Mouse (Mus musculus) T-helper 2 cell (primary cell): ENCODE results near the gene Tekt1.
"Not testable (repeated sequence)": the region's sequence is repeated elsewhere in the genome, so short reads cannot be mapped to it uniquely, and the experiment has no call there.

ENCODE experiments used
- in situ Hi-C: fragments of 300-600 bp; cut with MboI, MseI; formaldehyde crosslinking; loops from one replicate; pipeline ENCODE4 v1.15.1; 2025; ENCODE audit warnings: high pct_unique_total_duplicates

Tekt1 gene

DNA sequence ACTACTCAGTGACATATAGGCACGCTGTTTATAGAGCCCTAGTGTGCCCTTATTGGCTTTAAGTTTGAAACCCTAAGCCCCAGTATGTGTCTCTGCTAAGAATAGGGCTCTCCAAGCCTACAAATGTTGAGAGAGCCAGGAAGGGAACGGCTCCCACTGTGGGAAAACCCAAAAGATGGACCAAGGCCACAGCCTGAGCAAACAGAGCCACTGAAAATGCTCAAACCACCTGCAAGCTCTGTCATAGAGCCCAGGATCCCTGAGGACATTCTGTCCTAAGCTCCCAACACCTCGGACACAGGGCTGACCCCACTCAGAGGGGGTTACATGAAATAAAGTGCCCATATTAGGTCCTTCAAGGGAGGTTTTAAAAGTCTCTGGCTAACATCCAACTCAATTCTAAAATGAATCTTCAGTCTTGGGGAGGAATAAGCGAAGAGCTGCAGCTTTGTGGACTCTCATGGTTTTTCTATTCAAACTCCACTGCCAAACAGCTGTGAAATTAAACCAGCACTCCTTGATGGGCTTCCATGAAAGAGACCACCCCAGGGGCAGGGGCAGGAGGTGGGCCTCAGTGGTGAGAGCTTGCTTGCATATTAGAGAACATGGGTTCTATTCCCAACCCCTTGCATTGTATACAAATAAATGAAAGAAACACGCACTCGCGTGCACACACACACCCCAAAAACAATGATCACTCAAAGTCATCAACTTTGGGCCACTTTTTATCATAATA lies 27.3 kb upstream of the Tekt1 start:
- in situ Hi-C loops, result no loop called here

DNA sequence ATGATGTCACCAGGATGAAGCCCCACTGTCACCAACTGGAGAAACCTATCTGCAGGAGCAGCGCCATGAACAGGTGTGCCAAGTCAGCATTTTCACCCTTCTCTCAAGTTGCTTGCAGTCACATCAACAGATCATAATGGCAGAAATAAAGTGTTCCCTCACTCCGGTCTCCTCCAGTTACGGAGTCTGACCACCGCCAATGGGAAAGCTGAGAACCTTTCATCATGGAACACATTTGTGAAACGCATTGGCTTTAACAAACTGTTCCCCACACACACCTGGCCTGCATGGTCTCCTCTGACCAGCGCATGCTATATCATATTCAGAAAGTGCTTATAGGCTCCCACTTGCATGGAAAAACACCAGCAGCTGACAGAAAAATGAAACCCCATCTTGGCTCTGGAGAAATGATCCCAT lies 25.9 kb upstream of the Tekt1 start:
- in situ Hi-C loops, result no loop called here

DNA sequence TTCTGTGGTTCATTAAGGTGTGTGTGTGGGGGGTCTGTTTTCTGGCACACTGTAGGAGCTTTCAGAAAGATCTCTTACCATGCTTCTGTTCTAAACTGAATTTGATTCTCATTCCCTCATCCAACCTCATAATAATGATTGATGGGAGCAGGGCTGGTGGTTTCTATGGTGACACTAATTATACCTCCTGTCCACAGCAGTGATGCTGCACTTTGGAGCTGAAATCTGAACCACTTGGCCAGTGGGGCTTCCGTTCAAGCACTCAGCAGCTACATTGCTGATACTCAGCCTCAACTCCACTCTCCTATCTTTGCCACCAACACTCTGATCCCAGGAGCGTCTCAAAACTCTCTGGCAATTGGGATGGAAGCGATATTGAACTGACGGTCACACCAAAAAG lies 17.1 kb upstream of the Tekt1 start:
- in situ Hi-C loops, result no loop called here

DNA sequence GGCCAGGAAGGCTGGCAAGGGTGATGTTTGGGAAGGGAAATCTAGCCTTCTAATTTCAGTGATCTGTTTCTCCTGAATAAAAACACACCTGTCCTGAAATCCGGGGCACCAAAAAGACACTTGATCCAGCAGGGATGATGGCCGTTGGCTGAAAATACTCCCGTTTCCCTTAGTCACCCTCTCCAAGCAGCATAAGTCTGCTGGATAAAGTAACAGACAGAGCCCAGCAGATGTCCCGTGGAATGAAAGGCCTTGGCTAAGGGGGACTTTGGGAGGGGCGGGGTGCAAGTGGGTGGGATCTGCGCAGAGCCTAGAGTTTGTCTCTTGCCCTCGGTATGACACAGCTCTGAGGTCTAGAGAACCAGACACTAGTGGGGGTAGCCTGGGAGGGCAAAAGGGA lies 16.0 kb upstream of the Tekt1 start:
- in situ Hi-C loops, result no loop called here

DNA sequence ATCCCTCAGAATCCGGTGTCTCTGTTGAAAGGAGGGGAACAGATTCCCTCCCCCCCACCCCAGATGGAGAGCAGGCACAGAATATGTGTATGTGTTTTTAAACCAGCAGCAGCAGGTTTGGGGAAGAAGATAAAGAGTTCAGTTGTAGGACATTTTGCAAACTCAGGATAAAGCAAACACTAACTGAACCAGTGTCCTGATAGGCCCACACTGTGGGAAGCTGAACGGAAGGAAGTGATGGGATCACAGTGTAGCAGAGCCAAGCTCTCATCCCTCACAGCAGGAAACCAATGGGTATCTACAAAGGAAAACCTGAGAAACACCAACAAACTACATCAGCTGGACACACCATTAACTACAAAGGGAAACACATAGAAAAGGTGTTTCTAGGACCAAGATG lies 14.3 kb upstream of the Tekt1 start:
- in situ Hi-C loops, result no loop called here

DNA sequence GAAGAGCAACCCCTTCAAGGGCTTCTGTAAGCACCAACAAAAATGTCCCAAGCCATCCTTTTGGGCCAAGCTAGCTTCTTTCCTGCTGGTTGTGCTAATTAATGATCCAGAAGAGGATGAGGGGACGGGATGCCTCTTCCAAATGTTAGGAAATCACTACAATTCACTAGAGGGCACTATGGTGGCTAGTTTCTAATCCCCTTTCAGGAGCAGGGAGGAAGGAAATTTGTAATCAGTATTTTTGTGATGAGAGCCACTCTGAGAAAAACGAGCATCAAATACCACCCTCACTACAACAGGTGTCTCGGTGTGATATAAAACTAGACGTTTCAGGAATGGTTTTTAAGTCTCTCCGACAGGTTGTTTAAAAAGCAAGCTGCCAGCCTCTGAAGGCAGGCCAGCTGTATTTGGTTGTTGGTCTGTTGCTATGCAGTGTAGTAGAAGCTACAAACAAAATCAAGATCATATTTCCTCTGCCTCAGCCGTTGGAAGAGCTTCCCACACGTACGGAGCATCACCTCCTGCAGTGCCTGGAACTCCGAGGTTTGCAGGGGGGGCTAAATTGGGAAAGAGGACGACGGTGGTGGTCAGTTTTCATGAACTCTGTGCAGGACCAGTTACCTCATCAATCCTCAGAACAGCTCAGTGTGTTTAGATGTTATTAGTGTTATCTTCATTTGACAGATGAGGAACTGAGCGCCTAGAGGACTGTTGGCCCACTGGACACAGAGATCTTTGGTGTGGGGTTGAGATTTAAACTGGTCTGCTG lies 7.8 kb upstream of the Tekt1 start:
- in situ Hi-C loops, result no loop called here

DNA sequence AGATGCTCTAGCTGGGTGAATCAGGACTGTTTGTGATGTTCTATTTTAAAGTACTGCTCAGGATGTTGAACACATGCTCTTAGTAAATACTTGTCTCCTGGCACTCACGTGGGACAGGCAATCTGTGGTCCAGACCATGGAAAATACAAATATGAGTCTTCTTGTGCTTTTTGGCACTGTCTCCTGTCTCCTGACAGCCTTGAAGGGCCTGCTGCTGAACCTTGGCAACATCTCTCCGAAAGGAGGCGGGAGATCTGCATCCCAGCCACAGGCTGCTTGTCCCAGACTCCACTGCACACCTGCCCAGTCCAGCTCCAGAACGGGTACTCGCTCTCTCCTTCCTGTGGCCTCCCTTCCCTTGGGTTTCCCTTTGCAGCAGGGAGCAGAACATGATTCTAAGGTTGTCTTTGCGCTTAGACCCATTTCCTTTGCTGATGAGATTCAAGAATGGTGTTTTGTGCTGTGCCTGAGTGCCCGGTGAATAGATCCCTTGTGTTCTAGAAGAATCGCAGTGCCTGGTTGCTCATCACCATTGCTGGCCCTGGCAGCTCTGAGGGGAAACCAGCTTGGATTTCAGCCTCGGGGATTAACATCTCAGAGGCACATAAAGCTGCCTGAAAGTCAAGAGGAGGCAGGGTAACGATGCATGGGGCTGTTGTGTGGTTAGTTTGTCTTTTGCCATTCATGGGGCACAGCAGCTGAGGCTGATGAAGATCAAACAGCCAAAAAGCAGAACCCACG lies 5.9 kb upstream of the Tekt1 start:
- in situ Hi-C loops, result no loop called here

DNA sequence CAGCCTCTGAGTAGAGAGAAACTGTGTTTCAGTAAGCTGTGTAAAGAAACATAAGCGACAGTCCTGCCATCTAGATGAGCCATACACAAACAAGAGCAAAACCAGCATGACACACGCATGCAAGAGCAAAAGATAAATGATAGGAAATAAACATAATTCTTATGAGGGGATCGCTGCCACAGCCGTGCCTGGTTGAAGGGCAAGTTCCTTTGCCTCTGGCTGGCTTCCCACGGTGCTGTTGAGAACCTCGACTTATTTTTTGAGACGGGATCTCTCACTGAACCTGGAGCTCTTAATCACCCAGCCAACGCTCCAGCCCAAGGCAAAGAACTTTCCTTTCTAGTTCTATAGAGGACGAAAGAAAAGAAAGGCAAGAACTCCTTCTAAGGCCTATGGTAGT lies 3.9 kb upstream of the Tekt1 start:
- in situ Hi-C loops, result no loop called here

DNA sequence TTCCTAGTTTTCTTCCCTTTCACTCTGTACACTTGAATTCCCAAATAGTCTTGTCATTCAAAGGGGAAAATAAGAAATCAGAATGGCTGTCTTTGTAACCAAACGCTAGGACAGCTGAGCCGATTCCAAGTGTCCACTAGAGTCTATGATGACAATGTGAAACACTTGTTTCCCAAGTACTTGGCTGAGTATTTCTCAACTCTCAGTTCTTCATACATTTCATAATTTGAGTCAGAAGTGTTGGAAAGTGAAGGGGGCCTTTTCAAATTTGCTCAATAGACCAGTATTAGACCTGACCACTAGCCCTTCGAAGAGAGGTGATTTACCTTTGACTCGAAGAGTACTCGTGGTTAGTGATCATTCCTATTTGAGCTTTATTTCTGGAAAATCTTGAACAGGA lies 2.3 kb upstream of the Tekt1 start:
- in situ Hi-C loops, result no loop called here

DNA sequence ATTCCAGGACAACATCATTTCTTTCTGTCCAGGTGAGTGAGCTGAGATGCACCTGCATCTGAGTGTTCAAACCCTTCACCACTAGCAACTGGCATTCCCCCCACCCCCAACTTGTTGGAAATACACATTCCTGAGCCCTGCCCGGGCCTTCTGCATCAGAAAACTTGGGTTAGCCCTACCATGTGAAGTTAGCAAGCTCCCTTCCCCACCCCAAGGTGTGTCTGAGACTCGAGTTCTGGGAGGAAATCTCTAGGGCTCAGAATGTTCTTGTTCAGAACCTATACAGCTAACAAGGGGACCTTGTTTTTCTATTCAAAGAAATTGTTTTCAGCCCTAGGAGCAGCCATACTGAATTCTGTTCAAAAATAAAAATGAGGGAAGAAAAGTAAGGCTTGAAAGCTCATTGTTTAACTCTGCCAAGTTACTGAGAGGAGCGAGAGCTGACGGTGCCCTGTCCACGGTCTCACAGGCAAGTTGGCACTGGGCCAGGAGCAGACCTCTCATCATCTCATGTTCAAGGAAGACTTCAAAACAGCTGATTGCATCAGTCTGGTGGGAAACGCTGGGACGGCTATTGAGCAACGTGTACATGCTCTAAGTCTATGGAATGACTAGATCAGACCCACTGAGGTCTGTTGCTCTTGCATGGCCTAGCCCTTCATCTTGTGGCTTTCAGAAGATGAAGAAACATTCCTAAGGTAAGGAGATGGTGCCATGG lies 1.4 kb upstream of the Tekt1 start:
- in situ Hi-C loops, result no loop called here

DNA sequence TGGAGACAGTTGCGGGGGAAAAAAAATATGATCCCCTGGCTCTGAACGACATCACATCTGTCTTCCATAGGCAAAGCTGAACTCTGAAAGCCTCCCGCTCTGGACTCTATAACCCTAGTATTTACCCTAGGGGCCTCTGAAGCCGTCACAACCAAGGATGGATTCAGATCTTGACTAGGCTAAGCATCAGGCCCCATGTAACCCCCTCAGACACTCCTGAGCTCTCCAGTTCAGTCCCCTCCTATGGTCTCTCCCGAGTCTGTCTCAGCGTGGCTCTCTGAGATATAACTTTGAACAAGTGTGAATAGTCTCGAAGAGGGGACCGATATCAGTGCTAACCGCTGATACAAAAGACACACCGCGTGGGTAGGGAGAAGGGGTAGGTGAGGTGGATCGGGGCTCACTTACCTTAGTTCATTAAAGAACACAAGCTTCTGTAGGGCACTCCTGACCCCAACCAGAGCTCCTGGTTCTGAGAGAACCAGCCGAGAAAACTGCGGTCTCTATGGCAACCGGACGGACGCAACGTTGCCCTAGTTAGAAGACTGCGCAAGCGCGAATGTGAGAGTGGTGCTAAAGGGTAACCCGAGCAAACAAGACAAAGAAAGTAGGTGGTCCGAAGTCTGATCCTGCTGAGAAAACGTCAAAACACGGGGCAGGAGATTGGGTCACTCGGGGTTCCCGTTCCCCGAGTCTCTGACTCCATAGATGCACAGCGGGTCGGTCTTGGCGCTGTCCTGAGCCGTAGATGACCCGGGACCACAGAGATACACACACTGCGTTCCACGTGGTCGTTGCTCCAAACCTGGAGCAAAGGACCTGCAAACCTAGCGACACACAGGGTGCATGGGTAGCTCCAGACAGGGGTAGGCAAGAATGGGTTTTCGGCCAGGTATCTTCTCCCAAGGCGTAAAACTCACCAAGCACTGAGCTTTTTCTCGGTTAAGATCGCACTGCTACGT lies 576 bp downstream of the Tekt1 start:
- in situ Hi-C loops, result no loop called here

DNA sequence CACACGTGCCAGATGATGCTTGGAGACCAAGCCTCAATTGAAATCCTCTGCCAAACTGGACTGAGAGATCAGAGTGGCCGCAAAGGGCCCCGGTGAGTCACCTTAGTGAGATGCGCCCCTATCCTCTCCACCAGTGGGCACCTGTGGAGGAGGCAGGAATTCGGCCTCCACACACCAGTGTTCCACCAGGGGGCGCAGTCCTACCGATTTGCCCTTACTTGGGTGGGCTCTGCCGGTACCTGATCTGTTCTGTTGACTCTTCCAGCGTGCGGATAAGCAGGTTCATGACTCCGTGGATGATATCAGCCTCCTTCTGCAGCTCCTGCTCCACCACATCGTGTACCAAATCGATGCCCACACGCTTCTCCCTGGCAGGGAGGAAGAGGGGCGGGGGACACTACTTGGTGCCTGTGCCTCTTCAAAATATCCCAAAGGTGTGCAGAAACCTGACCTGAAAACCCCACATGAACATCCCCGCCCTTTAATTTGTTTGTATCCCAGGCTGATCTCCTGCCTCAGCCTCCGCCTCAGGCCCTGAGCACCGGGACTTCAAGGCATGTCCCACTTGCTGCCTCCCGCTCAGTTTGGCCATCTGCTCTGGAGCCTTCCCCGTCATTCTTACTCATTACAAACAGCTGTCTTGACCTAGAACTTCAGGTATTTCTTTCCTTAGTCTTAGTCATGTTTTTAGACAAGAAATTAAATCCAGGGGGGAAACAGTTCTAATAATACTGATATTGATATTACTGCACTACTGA lies 7.1 kb downstream of the Tekt1 start:
- in situ Hi-C loops, result loop anchor here (5.0 kb wide), 1 partner anchor 62 kb away; no protein-coding TSS in a partner anchor

DNA sequence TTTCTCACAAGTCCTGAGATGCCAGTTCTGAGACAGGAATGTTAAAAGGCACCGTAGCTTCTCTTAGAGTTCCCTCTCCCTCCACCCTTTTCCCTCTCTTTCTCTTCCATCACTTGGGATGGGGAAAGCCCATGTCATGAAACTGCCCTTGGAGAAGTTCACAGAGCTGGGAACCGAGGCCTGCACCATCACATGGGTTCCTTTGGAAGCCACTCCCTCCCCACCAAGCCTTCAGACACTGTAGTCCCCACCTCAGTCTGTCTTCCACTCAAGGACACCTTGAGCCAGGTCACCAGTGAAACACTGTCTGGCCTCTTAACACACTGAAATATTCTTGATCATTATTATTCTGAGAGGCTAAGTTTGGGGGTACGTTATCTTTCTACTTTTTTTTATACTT lies 9.1 kb downstream of the Tekt1 start:
- in situ Hi-C loops, result no loop called here

DNA sequence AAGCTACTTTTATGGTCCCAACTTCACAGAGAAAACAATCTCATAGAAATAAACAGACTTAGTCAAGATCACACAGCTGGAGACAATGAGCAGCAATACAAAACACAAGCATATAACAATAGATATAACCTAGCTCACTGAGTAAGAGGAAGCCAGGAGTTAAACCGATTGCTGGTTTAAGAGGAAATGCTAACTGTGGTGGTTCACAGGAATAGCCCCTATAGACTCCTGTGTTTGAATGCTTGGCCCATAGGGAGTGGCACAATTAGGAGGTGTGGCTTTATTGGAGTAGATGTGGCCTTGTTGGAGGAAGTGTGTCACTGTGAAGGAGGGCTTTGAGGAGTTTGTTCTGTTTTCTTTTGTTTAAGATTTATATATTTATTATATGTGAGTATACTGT lies 10.0 kb downstream of the Tekt1 start:
- in situ Hi-C loops, result no loop called here

DNA sequence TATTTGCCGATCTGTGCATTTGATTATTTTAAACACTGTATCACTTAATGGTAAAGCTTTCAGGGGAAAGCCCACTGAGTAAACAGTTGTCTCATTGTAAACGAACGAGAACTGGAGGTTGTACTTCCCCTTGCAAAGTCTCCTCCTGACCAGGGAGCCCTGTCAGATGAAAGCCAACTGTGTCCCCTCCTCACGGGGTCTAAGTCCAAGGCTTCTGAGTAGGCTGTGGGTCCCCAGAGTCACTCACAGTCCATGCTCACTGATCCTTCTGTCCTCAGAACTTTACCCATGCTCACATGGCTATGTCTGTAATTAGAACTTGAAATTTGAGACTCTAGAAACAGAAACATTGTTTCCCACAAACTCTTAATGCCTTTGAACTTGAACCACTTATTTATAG lies 12.6 kb downstream of the Tekt1 start:
- in situ Hi-C loops, result no loop called here

DNA sequence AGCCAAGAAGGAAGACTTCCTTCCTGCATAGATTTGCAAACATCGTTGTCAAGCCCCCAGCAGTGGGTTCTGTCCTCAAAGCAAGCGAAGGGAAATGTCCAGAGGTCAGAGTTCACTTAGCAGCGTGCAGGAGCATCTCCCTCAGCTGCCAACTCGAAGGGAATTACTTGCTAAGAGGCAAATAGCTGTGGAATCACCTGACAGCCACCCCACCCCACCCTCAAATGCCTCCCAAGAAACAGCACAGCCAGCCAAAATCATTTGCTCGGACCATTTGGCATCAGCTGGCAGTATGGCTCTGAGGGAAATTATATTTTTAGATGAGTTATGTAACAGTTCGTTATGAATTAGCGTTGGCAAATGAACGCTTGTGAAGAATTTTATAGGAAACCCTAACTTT lies 13.2 kb downstream of the Tekt1 start:
- in situ Hi-C loops, result no loop called here

DNA sequence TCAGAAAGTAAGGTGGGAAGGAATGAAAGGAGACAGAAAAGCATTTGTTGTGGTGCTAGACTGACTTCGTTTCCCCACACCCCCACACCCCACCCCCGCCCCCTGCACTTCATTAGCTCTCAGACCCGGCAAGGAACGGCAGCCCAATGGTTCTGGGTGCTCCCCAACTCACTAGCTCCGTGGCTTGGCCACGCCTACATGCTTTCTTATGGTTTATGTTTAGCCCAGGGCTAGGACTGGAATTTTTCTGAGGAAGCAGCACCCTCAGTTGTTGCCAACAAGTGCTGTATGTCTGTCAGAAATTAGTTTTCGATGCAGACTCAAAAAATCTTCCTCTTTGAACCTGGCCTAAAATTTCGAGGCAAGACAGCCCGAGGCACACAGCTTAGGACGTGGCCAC lies 13.7 kb downstream of the Tekt1 start:
- in situ Hi-C loops, result no loop called here

DNA sequence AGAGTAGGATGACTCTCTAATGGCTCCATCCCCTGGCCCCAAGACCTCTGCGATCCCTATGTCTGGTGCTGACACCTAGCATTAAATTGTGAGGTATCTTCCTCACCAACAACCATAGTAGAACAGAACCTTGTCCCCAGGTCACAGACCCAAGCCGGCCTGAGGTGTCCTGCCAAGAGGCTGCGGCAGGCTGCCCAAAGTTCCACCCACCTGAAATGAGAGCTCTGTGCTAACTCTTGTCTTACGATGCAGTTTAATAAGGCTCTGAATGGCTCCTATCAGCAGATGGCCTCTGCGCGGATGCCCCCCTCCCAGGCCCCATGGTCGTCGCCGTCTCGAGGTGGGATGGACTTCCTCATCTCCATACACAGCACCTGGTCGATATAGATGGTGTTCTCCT lies 17.8 kb downstream of the Tekt1 start:
- in situ Hi-C loops, result no loop called here

DNA sequence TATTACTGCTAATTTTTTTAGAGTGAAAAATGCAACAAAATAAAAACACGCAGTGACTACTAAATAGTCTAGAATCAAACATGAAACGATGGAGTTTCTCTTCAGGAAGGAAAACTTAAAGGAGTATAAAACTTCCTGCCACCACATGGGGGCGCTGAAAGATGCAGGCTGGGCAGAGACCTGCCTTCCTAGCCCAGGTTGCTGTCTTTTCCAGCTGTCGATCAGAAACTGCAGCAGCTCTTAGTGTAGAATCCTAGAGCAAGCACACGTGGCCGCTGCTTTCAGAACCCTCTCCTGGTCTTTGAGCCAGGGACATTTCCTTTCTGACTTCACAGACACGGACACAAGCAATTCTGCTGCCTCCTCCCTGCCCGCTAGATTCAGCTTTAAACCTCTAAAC lies 18.3 kb downstream of the Tekt1 start:
- in situ Hi-C loops, result no loop called here

DNA sequence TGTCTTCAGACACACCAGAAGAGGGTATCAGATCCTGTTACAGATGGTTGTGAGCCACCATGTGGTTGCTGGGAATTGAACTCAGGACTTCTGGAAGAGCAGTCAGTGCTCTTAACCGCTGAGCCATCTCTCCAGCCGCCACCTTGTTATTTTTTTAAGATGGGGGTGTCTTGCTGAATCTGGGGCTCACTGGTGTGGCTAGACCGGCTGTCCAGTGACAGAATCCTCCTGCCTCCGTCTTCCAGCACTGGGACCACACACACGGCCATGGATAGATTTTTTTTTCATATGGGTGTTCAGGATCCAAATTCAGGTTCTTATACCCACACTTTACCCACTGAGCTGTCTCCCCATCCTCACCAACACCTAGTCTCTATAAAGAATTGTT lies 19.0 kb downstream of the Tekt1 start:
- in situ Hi-C loops, result not testable (repeated sequence)
